Comparison of ENCODE assay signal across 7 mouse cellular contexts in genomic region chr5:92381550-92382348, GRCm38 (mm10). TPM values are rescaled to one million over a fixed set of nuclear protein-coding genes. Genes with fewer than 3 reads are reported as not detected.
DNase-seq lines count a peak whose midpoint lies in the region; ATAC-seq and TF ChIP-seq lines count a peak whose summit lies in the region.

No protein-coding gene starts in this region.

- no peak for ATAC-seq in Patski
- peak; percentile 86 for ATAC-seq in hindbrain, postnatal 0 days
- peak; percentile 89 for ATAC-seq in megakaryocyte progenitor cell, adult 5-6 weeks (replicated peaks; ENCODE audit: poor library complexity)

- CTCF ChIA-PET in Patski (lab: Charles Lee) = interaction anchor here (0.7 to 7.4 kb wide), 19 partner anchors 9 to 86 kb away, joined by 3 to 65 read pairs (median 5); partner anchors contain the start of genes Cxcl10 and Sdad1

- H3K27ac ChIP-seq in hindbrain, postnatal 0 days = no peak overlapping the region

- peak; percentile 82 for TF ChIP-seq CTCF in Patski (IDR thresholded peaks at IDR 0.05)
- TF ChIP-seq CTCF in hindbrain, postnatal 0 days (IDR thresholded peaks at IDR 0.05; ENCODE audit: low read depth) = peak; percentile 83

- in situ Hi-C loops in Patski (cut with MboI; ENCODE audit: low pct_unique_long_range_greater_than_20kb) = no loop called here

- H3K27me3 ChIP-seq in Patski = no peaks in the 10 kb centered on the region
- no peaks in the 10 kb centered on the region for H3K27me3 ChIP-seq in hindbrain, postnatal 0 days (ENCODE audit: insufficient read depth, low read length)

- no peak overlapping the region for H3K4me3 ChIP-seq in hindbrain, postnatal 0 days (ENCODE audit: low read length)

- WGBS in hindbrain, postnatal 0 days = 37% methylated on average over 12 of the region's 12 CpGs

- no peak for DNase-seq in Patski (ENCODE audit: low read depth, low spot score)
- DNase-seq in cerebellum, adult 9-10 months = peak; percentile 86
- peak; percentile 60 to 94 for DNase-seq in frontal cortex, adult 2 months (ENCODE audit: extremely low spot score in 1 of 2, low spot score in 1 of 2)
- DNase-seq in hindbrain, postnatal 0 days (ENCODE audit: low spot score) = peak; percentile 95
- DNase-seq in left cerebral cortex, adult 11 months (ENCODE audit: low spot score) = peak; percentile 58
- DNase-seq in right cerebral cortex, postnatal 25 days = peak; percentile 71

- POLR2A ChIA-PET in Patski (lab: Charles Lee) = interaction anchor here (0.6 to 1.6 kb wide), 2 partner anchors 72 to 1213 kb away, joined by 3 to 5 read pairs; partner anchors contain the start of gene Sdad1

- H3K9me3 ChIP-seq in hindbrain, postnatal 0 days (ENCODE audit: low read length) = no peaks in the 10 kb centered on the region

- no peak overlapping the region for H3K9ac ChIP-seq in hindbrain, postnatal 0 days (replicated peaks; ENCODE audit: low read length)

- no peaks in the 10 kb centered on the region for H3K36me3 ChIP-seq in hindbrain, postnatal 0 days (ENCODE audit: insufficient read depth, low read length)

- no peaks in the 10 kb centered on the region for H3K4me1 ChIP-seq in hindbrain, postnatal 0 days (ENCODE audit: insufficient read depth, low read length)

- H3K4me2 ChIP-seq in hindbrain, postnatal 0 days (ENCODE audit: low read depth, low read length) = no peak overlapping the region

RNA-seq across cellular contexts. Expression of gene Cxcl10, which starts 33.1 kb away (rescaled TPM):
- polyA plus RNA-seq in Patski (2021) = 2.1 TPM
- 1.4 and 1.9 TPM in 2 replicates for polyA plus RNA-seq in frontal cortex, adult 2 months (2012; rRNA removed)
- not detected in 2 replicates for total RNA-seq in hindbrain, postnatal 0 days (2014; rRNA removed)
- 0.54 and 0.80 TPM in 2 replicates for polyA plus RNA-seq in hindbrain, postnatal 0 days (2015; fragmentation: Nextera tagmentation; extraction: Ambion mirVana)
- 4.7 and 10.5 TPM in 2 replicates for total RNA-seq in megakaryocyte progenitor cell, adult 5-6 weeks (2015)
- total RNA-seq in megakaryocyte progenitor cell, adult 5-6 weeks (2017) = 1.3 and 5.3 TPM in 2 replicates

RNA-seq across cellular contexts. Expression of gene Art3, which starts 50.1 kb away (rescaled TPM):
- not detected for polyA plus RNA-seq in Patski (2021)
- polyA plus RNA-seq in frontal cortex, adult 2 months (2012; rRNA removed) = 17.5 and 18.0 TPM in 2 replicates
- total RNA-seq in hindbrain, postnatal 0 days (2014; rRNA removed) = 1.8 and 4.1 TPM in 2 replicates
- polyA plus RNA-seq in hindbrain, postnatal 0 days (2015; fragmentation: Nextera tagmentation; extraction: Ambion mirVana) = 8.0 and 10.2 TPM in 2 replicates
- 1.2 and 1.5 TPM in 2 replicates for total RNA-seq in megakaryocyte progenitor cell, adult 5-6 weeks (2015)
- total RNA-seq in megakaryocyte progenitor cell, adult 5-6 weeks (2017) = 0.54 TPM in 1 of 2 replicates, not detected in the other

RNA-seq across cellular contexts. Expression of gene Nup54, which starts 53.3 kb away (rescaled TPM):
- 48.6 TPM for polyA plus RNA-seq in Patski (2021)
- 27.7 and 29.2 TPM in 2 replicates for polyA plus RNA-seq in frontal cortex, adult 2 months (2012; rRNA removed)
- total RNA-seq in hindbrain, postnatal 0 days (2014; rRNA removed) = 72.6 and 90.2 TPM in 2 replicates
- polyA plus RNA-seq in hindbrain, postnatal 0 days (2015; fragmentation: Nextera tagmentation; extraction: Ambion mirVana) = 41.3 and 42.3 TPM in 2 replicates
- 78.1 and 96.0 TPM in 2 replicates for total RNA-seq in megakaryocyte progenitor cell, adult 5-6 weeks (2015)
- 75.8 and 82.2 TPM in 2 replicates for total RNA-seq in megakaryocyte progenitor cell, adult 5-6 weeks (2017)

RNA-seq across cellular contexts. Expression of gene Cxcl9, which starts 53.9 kb away (rescaled TPM):
- 0.03 TPM for polyA plus RNA-seq in Patski (2021)
- 0.15 and 0.22 TPM in 2 replicates for polyA plus RNA-seq in frontal cortex, adult 2 months (2012; rRNA removed)
- total RNA-seq in hindbrain, postnatal 0 days (2014; rRNA removed) = not detected in 2 replicates
- not detected in 2 replicates for polyA plus RNA-seq in hindbrain, postnatal 0 days (2015; fragmentation: Nextera tagmentation; extraction: Ambion mirVana)
- 0.37 and 1.2 TPM in 2 replicates for total RNA-seq in megakaryocyte progenitor cell, adult 5-6 weeks (2015)
- total RNA-seq in megakaryocyte progenitor cell, adult 5-6 weeks (2017) = 0.27 and 0.33 TPM in 2 replicates
